Mouse (Mus musculus) stomach, embryonic 15.5 days (tissue): ENCODE measurements around the gene Tmprss15. TPM values are rescaled to one million over a fixed set of nuclear protein-coding genes. Genes with fewer than 3 reads are reported as not detected.

ENCODE experiments used
- polyA plus RNA-seq: library from polyadenylated mRNA; unstranded; fragments of >200 nt; fragmentation: Nextera tagmentation; extraction: Ambion mirVana; gene quantifications from 2 replicates; pipeline ENCODE4 v1.2.1, GENCODE M21; 2015

Gene Tmprss15
- polyA plus RNA-seq, 1 experiment from 2014 or later: 0.03 TPM

Other genes with a start within 250 kb of the Tmprss15 start
- gene Chodl, start 160.1 kb downstream of the Tmprss15 start, polyA plus RNA-seq: 13.5 and 15.1 TPM in 2 replicates